Mouse (Mus musculus) urinary bladder, postnatal 25 days (tissue): ENCODE data around the gene Shisa6.
A peak's percentile ranks its signal among the peaks of the same experiment; 100 is the strongest.

Source experiments
- DNase-seq: peaks from one replicate; pipeline ENCODE4 v3.0.0; 2022; ENCODE audit warnings: low spot score

The Shisa6 gene

DNA sequence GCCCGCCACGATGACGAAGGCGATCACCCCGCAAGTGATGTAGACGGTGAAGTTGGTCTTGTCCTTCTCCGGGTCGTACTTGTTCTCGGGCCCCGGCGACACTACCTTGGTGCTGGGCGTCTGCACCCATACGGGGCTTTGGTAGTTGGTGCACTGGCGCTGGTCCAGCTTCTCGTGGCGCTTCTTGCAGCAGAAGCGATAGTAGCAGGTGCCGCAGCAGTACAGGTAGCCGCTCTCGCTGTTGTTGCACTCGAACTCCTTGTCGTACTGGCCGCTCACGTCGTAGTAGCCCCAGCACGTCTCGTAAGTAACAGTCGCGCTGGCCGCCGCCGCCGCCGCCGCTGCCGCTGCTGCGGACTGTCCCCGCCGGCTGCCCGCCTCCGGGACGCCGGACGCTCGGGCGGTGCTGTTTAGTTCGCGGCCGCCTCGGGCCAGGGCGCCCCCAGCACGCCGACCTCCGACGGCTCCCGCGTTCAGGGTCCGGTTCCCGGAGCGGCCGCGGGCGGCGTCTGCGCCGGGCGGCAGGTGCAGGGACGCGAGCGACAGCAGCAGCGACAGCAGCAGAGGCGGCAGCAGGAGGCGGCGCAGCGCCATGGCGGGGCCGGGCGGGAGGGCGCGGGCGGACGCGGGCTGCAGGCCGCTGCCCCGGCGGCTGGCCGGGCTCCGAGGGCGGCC, at the start of gene Shisa6:
Gene Shisa6 (minus strand): TSS at position 594 of the 675 bp plus-strand sequence.
- DNase-seq, result peak; percentile 3

DNA sequence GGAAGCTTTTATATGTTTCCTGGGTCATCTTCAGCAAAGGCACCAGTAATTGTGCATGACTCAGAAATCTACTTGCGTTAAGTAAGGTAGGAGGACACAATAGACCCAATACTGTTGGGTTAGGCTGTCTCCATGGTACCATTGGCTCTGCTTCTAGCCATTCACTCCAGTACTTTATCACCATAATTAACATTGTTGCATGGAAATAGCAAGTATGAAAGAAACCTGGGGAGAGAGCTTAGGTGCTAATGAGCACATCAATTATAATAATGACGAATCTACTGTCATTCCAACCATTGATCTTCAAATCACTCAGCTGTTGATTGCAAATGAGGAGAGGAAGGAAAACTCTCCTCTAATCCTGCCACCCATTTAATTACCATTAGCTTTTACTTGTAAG, 48.1 kb upstream of the Shisa6 start:
- DNase-seq, result no peak

DNA sequence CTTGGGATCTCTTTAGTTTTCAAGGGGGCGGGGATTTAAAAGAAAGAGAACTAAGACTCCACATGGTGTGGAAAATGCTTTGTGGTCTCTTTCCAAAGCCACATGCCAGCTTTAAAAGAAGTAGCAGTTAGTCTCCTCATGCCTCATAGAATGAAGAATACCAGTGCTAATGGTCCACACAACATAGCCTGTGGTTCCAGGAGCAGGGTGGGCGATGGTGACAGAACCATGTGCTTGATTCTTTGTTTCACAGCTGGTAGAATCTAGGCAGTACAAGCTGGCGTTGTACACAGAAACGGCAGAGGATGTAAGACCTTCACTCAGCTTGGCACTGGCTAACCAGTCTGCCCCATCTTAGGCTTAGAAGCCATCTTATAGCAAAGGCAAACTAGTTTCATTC, 43.3 kb upstream of the Shisa6 start:
- no peak for DNase-seq

DNA sequence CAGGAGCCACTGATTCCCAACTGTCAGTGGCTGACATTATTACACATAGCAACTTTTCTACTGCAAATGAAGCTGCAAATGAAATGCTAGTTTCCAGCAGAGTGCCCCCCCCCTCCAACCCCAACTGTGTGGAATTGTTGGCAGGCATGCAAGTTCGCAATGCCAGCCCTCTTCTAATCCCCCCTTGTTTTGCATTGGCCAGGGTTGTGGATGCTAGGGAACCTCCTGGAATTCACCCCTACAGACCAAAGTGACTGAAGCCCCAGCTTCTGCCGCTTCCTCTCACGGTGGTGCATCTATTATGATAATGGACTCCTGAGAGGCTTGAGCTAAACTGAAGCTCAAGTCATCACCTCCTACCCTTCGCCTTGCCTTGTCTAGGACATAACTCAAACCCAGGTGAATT, 42.6 kb upstream of the Shisa6 start:
- no peak for DNase-seq

DNA sequence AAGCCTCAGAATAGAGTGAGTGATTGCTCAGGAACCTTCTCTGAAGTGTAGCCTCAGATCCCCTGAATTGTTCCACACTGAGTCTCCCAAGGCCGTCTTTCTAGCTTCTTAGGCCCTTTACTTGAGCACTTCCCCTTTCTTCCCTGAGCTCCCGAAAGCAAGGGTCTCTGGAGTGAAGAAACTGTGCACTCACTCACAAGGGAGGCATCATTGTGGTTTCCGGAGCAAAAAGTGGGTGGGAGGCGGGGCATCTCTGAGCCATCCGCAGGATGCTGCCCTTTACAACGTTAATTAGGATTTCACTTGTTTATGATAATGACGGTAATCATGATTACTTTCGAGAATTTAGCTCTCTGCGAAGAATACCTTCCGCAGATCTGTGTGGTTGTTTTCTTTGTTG, 41.6 kb upstream of the Shisa6 start:
- DNase-seq, result no peak

DNA sequence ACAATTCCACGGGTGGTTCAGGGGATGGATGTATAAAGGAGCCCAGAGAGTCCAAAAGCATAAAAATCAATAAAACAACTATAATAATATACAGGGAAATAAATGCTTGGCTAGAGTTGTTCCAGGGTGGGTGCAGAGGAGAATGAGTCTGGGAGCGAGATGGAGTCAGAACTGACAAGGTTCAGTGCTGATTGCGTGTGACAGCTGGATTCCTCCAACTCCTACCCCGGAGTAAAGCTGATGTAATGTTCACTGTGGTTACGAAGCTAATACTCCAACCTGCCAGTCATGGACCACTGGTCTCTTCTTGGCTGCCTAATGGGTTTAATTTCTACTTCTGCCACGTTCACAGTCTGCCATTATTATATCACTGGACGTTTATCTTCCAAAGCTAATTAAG, 36.5 kb upstream of the Shisa6 start:
- no peak for DNase-seq

DNA sequence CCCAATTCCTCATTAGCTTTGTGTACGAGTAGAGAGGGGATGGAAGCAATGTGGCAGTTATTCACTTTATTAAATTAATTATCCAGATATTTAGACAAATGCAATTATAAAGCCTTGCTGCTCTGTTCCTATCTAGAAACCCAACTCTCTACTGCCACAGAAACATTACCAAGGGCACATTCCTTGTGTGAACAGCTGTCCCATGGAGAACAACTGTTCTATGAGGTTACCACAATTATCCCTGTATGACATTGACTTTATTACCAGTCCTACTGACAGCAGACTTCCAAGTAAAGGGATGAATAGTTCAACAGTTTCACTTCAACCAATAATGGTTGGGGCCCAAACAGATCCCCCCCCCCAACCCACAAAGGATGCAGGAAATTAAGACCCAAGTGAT, 12.1 kb upstream of the Shisa6 start:
- DNase-seq, result no peak

DNA sequence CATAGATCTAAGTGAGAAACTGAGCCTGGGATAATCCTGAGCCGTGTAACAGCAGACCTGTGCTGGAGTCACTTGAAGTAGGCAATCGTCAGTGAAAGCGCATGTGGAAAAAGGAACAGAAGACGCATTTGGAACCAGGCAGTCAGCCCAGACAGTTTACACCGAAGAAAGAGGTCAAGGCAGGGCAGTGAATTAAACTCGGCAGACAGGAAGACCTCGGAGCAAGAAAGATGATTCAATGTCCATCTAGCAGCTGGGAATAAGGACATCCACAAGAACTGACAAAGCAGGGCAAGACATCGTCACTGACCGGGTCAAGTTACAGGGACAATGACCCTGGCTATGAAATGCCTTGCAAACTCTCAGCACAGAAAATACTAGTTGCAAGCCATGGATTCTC, 10.1 kb upstream of the Shisa6 start:
- DNase-seq, result no peak

DNA sequence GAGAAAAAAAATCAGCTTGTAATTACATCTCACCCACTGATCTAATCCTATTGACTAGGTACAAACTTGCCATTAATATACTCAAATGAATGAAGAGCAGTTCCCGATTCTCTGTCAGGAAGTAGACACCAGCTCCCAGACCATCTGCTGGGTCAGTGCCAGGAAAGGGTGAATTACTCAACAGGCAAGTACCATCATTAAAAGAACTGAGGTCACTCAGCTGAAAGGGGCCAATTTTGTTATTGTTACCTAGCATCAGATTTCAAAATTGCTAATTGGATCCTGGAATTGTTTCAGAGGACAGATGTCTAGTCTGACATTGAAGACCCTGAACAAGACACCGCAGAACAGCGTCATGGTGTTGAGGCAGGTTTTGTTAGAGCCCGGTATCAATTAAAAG, 9.4 kb upstream of the Shisa6 start:
- no peak for DNase-seq

DNA sequence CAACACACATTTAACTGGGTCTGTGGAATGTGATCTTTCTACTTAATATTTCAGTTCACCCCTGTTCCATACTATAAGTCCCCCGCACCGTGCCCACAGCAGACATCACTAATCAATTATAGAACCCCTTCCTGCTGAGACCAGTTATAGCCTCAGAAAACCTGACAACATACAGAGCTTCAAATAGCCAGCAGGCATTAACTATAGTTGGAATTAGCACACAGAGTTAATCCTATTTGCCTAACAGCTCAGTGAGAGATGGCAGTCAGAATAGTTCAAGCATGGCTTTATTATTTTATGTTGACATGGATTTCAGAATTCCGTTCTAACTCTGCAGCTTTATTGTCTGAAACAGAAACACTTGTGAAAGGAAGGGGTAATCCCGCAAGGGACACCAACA, 8.5 kb upstream of the Shisa6 start:
- DNase-seq, result no peak

DNA sequence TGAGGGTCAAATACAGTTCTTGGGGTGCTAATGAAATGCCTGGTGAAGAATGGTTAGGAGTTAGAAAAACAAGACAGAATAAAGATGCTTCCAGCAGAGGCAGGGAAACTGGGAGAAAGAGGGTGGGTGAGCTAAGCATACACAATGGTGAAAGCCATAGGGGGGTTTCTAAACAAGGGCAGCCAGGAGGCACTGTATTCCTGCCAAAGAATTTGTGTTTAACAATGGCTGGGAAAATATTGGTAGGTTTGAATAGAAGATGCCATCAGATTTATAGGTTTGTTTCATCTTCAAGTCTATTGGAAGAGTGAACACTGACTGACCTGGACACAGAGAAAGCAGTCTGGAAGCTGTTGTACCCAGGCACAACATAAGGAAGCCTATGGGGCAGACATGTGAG, 2.4 kb upstream of the Shisa6 start:
- no peak for DNase-seq

DNA sequence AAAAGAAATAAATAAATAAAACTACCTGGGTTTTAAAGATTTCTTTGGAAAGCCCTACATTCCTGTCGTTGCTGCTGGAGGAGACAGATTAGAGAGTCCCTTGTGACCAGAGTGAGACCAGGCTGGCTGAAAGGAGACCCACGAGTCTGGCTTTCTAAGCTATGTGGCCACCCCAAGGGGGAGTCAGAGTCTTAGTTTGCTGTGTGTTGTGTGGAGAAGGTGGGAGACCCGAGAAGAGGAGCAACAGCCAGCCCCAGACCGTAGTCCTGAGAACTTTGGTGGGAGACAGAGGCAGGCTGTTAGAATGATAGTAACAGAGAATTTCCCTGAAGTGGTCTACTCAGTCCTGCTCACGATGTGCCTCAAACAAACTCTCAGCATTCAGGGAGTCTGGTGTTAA, 1.6 kb upstream of the Shisa6 start:
- no peak for DNase-seq

DNA sequence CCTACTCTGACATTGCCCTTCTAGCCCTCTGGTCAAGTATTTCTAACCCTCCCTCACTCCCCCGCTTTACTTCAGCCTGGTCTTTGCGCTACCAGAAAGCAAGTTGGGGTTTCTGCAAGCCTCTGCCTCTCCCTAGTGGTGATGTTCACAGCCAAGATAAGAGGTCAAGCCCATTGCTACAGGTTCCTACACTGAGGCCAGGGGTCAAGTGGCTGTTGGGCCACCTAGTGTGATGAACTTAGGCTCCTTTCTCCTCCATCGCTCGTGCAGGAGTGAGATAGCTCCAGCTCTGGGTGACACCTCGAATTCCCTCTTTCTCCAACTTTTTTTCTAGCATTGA, 1.2 kb upstream of the Shisa6 start:
- no peak for DNase-seq

DNA sequence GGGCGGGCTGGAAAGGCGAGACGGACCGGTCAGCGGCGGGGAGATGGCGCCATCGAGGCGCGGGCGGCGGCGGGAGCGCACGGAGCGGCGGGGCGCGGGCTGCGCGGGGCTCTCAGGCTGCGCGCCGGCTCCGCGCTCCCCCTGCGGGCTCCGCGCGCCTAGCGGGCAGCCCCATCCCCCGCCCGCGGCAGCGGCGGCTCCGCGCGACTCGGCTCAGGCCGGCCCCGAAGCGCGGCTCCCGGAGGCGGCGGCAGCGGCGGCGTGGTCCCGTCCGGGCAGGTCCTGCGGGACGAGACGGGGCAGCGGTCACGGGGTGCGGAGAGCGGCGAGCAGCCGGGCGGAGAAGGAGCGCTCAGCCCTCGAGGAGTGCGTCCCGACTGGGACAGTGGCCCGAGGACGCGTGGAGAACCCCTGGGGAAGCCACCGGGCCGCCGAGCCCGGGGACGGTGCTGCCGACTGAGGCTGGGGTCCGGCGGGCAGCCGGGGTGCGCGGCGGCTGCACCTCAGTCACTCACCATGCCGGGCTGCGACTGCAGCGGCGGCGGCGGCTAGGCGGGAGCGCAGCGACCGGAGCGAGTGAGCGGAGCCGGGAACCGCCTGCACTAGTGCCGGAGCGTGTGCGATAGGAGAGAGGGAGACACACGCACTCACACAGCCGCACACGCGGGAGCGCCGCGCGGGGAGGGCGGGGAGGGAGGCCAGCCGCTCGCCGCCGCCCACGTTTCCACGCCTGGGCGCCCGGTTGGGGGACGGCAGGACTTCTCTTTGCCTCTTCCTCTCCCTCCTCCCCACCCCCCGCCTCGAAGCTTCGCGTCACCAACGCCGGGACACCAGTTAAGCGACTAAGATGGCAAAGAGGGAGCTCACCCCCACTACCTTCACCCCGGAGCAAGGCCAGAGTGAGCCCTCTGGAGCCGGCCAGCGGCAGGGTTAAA, 549 bp upstream of the Shisa6 start:
- DNase-seq, result peak; percentile 3

DNA sequence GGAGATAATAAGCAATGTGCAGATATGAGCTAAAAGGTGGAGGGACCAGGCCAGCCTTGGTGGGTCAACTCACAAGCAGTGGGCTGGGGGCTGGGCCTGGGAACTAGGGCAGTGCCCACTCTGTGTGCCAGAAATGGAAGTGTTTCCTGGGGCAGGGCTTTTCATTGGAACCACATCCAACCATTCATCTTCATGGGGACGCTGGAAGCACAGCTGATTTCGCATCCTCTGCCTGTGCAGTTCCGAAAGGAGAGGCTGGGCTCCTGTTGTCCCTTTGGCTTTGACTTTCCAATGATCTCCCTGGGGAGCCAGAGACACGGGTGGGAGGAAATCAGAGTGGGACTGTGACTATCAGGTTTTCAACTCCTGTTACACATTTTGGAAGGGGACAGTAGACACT, 1.5 kb downstream of the Shisa6 start:
- no peak for DNase-seq

DNA sequence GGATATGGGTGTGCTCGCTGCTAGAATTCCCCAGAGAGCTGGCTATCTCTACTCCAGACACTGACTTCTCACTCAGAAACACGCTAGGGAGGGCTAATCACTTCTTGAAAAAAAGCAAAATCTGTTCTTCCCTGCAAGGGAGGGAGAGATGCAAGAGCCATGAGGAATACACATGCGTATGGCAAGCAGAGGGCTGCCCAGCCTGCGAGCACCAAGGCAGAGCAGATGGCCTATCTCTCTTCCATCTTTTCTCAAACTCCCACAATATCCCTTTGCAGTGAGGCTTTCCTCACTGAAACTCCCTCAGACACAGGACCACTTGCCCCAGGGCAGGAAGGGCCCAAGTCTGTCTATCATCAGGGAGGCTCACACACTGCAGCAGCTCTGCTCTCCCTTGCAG, 3.4 kb downstream of the Shisa6 start:
- DNase-seq, result no peak

DNA sequence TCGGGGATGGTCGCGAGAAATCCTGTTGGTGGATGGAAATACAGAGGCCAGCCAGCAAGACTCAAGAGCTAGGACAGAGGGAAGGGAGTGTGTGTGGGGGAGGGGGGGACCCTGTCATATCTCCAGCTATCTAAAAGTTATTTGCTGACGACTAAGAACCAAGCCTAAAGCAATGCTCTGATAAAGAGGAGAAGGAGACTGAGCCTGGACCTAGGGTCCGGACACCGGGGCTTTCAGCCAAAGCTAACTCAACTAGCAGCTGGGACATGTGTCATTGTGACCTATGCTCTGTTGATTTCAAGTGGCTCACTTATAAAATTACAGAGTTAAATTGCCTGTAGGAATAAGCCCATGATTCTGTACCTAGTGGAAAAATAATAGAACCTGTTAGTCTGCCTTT, 6.4 kb downstream of the Shisa6 start:
- DNase-seq, result no peak

DNA sequence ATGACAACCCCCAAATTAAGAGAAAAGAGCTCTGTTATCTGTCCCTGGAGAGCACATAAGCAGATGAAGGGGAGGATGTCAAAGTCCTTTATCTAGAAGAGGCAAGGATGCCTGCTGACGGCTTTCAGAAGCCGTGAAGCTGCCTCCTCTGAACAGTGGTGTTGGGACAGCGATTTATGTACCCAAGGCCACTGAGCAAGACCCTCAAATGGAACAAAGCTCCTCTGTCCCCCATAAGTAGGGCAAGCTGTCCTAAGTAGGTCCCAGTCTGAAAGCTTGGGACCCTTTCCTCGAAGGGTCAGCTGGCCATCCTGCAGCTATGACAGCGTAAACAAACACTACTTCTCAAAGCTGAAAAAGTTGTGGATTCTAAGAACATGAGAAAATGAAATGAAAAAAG, 11.4 kb downstream of the Shisa6 start:
- DNase-seq, result no peak

DNA sequence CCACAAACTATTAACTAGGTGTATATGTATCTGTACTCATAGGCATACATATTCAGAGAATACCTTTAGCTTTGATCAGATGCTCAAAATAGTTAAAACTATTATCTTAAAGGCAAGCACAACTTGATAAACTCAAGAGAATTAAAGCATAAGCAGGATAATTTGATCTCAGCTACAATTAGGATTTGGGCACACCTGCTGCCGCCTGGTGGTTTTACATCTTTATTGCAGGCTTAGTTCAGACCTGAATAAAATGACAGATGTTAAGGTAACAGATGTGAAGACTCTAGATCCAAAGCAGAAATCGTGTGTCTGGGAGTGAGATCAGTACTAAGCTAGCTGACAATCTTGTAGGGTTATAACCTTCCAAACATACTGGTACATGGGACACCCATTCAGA, 24.8 kb downstream of the Shisa6 start:
- DNase-seq, result no peak

DNA sequence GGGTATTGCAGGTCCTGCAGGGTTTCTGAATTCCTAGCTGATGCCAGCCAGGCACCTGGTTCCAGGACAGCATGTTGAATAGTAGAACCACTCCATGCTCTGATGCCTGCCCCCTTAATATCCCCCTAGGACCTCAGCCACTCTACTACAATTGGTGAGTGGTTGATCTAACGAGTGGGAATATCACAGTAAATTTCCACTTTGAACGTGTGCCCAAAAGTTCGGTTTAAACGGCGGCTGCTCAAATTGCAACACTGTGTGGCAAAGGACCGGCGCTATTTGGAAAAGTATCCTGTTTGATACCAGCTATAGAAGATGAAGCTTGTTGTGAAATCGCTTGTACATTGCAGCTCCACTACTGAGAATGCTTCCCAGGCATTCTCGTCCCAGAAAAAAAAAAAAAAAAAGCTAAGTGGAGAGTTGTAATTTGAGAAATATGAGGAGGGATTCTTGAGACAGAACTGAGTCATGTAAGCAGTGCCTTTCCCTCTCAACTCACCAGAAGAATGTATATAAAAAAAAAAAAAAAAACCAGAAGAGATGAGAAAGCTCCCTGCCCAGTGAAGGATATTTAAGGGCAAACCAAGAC, 26.8 kb downstream of the Shisa6 start:
- DNase-seq, result no peak

DNA sequence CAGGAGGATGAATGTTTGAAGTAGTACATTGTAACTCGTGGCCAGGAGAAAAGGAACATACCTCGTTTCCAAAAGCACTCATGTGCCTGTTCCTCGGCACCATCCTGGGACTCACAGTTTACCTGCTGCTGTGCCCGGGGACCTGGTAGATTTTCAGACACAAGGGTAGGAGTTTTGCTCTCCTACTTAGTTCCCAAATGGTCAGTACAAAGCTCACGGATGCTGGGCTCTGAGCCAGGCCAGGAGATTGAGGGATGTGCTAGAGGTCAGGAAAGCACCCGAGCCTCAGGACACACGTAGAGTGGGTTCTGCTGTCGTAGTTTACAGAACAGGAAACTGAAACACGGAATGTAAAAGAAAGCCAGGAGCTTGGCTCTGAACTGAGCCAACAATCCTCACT, 29.5 kb downstream of the Shisa6 start:
- DNase-seq, result no peak

DNA sequence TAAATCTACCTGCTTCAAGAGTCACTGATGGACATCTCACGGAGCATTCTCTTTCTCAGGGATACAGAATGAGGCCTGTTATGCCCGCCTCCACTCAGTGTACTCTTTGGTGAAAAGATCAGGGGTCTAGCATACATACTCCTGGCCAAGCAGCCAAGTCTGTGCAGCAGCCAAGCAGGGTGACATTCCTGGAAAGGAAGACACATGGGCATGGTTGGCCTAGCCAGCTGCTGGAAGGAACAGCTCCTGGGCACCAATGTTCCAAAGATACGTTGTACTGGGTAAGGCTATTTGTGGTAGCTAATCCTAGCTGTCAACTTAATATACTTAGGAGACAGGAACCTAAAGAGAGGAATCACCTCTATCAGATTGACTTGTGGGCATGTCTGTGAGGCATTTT, 31.4 kb downstream of the Shisa6 start:
- DNase-seq, result no peak

DNA sequence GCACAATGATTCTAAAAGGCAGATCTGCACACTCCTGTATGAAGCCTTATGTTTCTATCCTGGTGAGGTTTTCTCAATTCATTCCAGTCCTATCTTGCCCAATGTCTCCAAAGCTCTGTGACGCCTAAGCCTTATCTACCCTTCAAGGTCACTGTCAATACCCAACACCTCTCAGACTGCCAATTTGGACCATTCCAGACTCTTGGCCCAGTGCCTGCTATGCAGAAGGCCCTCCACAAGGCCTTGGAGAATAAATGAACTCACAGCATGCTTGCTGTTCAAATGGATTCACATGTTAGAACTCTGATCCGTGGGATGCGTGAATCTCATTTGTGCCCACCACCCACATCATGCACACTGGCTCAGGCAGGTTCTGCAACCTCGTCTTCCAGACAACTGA, 38.0 kb downstream of the Shisa6 start:
- DNase-seq, result no peak
